Mouse (Mus musculus) WW6 (cell line): ENCODE measurements around the gene Mb.

ENCODE experiments used
- DNase-seq: peaks from one replicate; pipeline ENCODE4 v3.0.0-alpha.2; 2013; ENCODE audit warnings: low read depth, low spot score

Gene Mb

DNA sequence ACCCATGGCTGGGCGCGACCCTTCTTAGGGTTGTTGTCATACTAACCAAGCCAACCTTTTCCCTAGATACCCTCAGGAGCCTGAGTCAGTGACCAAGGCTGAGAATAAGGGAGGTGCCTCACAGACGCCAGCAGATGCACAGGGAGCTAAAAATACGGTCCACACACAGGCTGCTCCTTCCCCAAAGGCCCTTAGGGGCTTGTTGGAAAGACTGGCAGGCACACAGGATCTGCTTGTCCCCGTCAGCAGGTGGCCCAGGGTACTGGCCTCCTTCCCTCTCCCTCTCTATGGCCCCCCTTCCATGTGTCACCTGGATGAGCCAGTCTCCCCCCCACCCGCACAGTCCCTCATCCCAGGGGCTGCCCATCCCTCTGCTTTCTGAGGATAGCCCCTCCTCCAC, 22.8 kb downstream of the Mb start:
- no peak for DNase-seq

DNA sequence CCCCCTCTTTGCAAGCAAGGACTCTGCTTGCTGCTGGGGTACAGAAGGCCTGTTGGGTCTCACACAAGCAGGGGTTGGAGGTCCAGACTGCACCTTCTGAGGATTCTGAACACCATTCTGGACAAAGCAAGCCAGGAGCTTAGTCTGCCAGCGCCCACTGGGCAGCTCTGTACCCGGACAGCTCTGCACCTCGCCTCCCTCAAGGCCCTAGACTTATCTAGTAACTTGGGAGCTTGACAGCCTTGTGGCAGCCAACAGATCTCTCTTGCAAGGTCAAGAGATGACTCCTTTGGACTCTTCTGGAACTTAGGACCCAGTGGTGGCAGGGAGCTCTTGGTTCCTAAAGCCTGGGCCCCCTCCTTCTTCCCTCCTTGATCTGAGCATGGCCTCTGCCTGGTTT, 23.4 kb downstream of the Mb start:
- no peak for DNase-seq

DNA sequence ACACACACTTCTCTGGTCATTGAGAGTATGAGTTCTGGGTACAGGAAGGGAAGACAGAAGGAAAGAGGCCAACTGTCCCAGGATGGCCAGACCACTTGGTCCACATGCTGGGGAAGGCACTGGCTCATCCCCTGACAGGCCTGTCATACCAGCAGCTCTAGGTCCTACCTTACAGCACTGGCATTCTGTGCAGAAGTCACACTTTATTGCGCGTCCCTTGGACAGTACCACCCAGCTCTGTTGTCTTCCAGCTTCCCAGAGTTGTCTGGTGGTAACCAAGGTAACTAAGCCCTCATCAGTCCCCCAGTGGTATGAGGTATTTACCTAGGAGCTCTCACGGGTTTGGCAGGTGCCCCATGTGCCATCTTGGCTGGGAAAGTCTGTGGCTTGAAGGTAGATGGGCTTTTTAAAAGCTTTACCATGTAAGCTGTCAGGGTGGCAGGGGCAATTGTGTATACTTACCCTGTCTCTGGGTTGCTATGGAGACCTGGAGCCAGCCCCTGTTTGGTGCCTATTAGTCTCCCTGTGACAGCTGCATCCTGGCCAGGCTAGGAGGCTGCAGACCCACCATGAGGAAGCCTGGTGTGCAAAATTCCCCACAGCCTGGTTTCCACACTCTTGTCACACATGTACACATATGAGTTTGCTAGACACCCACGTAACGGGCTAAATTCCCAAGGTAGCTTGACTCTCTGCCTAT, 24.4 kb downstream of the Mb start:
- no peak for DNase-seq

DNA sequence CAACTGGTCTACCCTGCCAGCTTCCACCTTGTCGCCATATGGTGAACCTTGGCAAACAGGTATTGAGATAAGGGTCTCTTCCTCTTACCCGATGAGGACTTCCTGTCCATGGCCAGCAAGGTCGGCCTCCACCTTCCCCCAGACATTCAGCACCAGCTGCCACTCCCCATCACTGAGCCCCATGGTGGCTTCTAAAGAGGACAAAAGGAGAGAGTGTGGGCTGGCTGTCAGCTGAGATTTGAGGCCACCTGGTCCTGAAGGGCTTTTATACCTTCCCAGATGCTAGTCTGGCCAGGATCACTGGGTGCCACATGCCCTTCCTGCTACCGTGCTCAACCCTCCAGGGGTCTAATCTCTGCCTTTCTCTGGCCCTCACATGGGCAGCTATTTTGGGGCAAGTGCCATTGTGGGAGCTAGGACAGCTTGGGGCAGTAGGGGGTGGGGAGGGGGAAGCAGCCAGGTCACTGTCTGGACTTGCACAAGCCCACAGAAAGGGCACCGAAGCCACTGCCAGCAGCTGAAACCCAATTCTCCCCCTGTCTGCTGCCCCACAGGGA, 28.0 kb downstream of the Mb start:
- no peak for DNase-seq

DNA sequence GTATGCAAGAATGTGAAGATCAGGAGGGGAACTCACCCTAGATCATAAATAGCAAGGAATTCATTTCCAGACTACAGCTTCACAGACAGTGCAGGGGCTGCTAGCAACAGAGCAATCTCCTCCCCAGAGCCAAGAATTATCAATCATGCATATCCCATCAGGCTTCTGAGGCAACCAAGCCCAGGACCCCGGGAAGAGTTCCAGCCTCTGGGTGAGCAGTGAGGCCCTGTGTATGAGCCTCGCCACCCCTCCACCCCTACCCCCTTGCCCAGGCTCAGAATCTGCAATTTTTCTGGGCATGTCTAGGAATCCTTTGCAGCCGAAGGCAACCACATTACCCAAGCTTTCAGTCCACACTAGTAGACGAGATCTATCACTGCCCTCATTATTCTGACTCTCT, 28.6 kb downstream of the Mb start:
- DNase-seq = no peak

DNA sequence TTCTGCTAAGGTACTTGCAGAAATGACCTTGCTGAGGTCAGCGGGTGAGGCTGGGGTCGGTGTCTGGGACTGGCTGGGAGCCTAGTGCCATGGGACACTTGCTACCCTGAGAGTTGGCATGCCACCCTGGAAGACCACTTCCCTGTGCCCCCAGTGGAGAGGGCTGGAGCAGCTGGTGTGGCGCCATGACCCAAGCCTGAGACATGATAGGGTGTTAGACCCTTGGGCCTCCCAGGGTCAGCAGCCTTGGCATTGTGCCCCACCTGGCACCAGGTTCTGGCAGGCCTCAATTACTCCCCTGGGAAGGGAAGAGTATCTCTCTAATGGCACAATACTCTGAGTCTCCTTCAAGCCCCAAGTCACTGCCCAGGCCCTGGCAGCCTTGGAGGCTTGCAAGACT, 29.4 kb downstream of the Mb start:
- no peak for DNase-seq

DNA sequence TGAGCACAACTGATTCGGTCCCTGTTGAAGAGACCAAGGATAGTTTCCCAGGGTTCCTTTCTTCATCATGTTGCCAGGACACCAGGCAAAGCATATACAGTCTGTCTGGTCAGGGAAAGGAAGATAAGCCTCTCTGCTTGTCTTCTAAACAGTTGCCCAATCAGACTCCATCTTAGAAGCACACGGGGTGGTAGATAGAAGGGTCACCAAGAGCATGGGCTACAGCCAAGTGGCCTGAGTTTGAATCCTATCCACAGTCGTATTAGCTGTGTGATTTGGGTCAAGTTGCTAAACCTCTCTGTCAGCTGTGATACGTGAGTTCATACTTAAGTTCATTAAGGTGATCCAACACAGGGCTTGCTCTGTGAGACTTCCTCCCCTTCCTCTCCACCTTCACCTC, 30.3 kb downstream of the Mb start:
- no peak for DNase-seq

DNA sequence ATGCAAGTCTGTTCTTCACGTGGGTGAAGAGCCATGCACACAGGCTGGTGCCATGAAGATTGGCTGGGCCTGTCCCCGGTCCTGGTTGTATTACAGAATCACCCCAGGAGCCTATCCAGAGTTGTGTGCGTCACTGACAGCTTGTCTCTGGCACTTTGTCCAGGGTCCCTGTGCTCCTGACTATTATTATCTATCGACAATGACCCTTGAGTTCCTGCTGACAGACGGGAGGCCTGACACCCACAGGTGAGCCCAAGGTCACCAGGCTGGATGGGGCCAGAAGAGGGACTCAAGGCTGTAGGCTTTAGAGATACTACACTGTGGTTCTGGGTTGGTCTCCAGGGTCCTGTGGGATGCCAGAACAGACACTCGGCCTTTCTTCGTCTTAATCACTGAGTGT, 30.9 kb downstream of the Mb start:
- DNase-seq = no peak

DNA sequence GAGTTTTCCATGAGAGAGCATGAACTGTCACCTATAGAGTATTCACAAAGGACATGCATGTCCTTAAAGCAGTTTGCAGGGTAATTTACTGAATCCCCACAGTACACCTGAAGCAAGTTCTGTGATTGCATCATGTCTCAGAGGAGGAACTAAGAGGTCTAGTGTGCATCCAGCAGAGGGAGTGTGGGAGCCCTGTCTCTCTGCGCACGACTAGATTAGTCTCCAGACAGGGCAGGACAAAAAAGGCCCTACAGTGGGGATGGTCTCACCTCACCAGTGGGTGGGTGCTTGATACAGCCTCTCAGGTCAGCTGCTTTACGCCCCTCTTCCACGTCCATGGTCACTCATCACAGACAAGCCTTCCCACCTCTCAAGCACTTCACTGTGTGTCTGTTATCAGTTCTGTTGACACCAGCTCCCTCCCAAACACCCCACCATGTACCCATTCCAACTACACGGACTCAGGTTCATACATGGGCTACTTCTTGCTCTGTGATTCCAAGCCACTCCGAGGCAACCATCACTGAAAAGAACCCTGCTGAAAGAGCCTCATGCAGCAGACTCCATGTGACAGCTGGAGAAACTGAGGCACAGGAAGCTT, 31.6 kb downstream of the Mb start:
- no peak for DNase-seq

DNA sequence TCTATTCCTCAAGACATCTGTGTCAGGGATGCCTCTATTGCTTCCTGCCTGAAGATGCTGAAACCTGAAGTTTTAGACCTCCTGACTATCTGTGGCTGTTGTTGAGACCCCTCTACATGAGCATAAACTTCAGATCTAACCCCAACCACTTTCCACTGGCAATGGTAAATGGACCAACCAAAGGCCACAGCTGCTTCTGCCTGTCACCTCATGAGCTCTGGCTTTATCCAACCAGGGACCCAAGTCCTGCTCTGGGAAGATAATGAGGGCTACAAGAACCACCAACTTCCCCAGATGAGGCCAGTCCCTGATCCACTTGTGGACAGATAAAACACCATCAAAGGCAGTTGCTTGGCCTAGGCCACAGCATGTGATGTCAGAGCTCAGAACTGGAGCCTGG, 32.6 kb downstream of the Mb start:
- DNase-seq = no peak

DNA sequence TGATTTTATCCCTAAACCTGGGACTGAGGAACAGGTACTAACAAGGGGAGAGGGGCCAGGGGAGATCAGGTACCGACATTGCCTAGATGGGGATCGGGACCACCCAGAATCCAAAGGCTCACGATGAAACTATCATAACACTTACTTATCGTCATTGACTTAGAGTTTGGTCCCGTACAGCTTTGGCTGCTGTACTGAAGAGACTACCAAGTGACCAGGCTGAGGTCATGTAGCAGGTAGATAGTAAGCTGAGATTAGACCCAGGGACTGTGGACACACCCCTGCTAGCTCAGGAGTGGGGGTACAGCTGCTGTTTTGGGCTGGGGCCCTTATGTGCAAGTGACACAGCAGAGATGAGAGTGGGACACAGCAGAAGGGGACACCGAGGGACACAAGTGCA, 34.0 kb downstream of the Mb start:
- DNase-seq = no peak

DNA sequence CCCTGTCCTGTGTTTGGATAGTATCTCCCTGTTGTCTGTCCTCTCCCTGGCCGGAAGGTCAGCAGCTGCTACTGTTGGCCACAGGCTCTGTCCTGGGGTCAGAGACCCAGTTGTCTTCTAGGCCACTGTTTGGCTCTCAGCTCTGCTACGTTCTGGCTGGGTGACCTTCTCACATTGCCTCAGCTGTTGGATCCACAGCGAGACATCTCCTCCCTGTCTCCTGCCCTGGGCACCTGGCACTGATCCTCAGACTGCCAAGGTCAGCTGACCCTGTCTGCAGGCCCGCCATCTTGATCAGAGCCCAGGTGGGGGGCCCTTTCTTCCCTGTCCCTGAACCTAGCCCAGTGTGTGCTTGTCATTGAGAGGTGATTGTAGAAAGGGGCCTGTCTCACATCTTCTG, 35.5 kb downstream of the Mb start:
- no peak for DNase-seq

DNA sequence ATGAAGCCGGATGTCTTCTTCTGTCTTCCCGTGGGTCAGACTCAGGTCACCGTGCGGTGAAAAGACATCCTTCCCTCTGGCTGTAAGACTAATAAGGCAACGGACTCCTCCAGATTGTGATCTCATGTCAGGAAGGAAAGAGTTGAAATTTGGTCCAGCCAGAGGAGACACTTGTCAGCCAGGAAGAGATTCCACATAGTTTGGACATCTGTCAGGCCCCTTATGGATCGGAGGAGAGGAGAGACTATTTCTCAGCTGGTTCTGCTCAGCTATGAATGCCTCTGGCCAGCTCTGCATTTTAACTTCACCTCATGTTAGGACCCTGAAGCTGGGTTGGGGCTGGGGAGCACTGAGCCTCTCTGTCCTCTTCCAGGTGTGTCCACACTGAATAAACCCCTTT, 36.0 kb downstream of the Mb start:
- DNase-seq = no peak

DNA sequence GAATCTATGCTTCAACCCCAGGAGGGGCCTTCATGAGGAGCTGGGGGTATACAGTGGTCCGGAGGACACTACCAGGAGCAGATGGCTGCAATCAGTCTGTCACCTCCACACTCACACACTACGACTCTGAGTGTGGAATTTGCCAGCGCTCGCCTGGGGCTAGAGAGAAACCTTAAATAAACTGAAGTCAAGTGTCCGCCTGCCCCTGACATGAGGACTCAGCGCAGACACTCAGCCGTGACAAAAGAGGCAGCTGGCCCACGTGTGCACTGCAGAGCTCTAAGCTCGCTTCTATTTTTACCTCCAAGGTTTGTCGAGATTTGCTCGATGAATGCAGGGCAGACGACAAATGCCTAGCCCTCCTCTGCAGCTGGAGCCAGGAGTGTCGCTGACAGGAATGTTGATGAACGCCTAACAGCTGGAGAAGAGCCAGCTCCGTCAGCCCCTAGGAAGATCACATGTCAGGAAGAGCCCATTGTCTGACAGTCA, 36.7 kb downstream of the Mb start:
- no peak for DNase-seq

DNA sequence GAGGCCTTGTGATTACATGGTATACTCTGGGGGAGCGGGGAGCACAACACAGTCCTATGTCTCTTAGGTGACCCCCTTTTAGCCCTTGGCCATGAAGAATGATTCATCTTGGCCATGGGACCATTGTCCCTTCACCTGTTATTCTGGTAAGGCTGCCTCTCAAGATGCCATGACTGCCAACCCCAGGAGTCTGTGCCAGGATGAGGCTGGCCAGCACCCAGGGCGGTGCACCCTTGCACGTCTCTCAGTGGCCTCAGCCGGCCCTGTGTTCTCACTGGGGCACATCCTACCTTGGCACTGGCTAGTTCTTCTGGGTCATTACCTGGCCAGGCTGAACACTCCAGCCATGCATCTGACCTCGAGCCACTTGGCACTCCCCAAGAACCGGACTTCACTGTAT, 41.6 kb downstream of the Mb start:
- DNase-seq = no peak

DNA sequence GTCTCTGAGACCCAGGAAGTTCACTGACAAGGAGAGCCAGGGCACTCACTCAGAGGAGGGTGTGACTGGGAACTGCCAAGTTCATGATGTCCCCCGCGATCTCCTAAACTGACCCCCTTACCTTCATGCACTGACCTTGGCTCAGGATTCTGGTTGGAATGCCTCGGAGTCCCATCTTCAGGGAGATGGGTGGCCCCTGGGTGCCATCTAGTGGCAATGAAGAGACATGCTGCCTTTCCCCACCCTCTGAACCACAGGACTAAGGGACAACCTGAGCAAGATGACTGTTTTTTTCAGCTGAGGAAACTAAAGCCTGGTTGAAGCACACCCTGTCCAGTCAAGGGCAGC, 46.6 kb downstream of the Mb start:
- no peak for DNase-seq

DNA sequence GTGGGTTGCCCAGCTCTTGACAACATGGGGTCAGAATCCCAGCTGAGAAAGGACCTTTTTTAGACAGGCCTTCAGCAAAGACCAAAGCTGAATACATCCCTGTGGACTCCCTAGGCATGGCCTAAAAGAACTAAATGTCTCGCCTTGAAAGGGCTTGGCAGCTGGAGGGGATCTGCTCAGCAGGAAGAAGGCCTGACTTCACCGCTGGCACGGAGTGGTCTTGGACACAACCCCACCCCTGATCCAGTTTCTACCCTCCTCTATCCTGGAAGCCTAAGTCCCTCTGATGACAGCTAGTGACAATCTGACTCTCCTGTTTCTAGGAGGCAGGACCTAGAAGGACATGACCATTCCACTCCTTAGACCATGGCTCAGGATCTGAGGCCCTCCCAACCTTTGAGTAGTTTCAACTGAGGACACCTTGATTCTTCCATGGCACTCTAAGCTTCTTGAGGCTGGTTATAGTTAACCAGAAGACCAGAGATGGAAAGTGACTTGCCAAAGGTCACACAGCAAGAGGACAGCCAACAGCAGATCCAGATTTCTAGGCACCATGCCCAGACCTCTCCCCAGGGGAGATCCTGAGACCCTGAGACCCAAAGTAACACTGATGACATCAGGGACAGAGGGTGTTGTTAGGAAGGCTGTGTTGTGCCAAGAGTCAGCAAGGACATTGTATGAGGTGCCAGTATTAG, 47.1 kb downstream of the Mb start:
- DNase-seq = no peak

DNA sequence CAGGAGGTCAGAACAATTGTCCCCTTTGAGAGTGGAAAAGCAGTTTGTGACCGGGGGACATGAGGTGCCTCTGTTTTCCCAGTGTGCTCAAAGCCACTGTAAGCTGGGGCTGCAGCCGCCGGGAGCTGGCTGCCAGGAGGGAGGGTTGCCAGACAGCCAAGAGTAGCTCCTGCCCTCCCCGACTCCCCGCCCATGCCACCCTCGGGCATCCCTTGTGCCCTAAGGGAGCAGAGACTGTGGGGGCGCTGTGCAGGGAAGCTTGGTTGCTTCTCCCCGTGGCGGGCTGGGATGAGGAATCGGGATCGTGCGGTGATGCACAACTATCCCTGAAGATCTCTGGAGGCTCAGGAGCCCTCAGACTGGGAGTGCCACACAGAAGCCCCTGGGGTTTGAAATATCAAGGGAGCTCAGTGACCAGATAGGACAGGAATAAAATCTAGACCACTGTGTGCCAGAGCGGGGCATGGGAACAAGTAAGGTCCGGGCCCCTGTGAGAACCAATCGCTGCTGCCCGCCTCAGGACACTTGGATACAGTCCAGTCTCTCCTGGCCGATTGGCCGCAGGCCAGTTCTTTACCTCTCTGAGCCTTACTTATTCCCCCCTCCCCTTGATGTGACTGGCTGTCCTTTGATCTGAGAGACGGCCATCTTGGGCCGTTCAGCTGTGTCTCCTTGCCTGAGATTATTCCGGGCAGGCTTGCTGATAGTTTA, 51.4 kb downstream of the Mb start:
- no peak for DNase-seq

DNA sequence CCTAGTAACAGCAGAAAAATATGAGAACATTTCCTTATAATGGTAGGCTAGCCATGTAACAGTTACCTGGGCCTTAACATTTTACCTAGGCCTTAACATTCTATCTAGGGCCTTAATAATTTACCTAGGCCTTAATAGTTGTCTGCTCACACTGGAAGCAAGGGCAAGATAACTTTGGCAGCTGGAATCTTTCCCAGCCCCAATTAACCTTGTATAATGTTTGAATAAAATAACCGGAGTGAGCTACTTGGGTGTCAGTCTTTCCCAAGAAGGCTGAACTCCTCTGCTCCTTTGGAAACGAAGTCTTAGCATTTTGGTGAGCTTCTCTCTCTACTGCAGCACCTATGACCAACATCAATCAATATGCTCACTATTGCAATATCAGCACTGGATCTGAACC, 52.4 kb downstream of the Mb start:
- no peak for DNase-seq

DNA sequence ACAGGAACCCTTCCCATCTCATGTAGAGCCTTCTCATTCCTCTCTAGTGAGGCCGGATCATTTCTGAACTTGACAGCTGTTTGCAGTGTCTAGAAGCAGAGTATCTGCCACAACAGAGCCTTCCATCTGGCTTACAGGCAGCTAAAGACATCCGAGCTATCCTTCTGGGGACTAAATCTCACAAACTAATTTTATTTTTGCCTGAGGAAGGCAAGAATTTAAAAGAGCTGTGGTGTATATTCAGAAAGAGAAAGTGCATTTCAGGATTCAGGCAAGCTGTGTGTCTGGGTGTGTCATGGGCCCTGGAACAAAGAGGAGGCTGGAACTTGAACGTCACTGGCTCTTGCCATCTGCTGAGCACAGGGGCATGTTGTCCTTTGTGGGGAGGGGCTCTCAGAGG, 56.1 kb downstream of the Mb start:
- DNase-seq = no peak

DNA sequence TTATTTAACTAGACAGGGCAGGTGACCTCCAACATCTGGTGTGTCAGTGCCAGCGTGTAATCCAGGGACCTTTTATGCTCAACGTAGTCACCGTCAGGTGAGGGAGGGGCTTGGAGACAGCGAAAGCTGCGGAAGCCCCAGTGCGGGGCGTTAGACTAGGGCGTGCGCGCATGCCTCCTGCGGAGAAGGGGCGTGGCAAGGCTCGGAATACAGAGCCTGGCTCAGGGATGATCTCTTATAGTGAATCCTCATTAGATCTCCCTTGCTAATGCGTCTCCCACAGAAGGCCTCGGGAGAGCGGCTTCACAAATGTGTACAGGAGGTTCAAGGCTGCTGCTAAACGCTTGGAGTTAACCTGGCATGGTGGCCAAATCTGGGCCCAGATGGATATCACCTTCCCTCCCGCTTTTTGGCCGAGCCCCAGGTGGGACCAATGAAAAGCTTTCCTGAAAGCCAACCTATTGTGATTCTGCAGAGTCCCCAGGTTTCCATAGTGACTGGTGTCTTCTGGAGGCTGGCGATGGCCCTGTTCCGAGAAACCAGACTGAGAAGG, 62.9 kb downstream of the Mb start:
- DNase-seq = peak; percentile 76

DNA sequence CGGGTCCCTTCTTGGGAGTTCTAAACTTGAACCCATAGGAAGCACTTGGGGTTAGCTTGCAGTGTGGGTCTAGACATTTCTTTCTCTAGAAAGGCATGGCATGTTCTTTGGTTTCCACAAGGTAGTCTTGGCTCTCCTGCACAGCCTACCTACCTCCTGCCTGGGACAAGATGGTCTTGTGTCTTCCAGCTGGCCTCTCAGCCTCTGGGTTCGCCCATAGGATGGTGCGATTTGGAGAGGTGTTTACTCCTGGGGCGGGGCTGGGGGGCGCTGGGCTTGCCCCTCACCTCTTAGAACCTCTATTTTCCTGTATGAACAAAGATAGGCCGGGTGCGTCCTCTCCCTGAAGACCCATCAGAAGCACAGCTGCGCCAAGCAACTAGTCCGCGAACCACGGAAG, 63.3 kb downstream of the Mb start:
- no peak for DNase-seq
